Mouse (Mus musculus): ENCODE data around the gene Catip.

Gene Catip

DNA sequence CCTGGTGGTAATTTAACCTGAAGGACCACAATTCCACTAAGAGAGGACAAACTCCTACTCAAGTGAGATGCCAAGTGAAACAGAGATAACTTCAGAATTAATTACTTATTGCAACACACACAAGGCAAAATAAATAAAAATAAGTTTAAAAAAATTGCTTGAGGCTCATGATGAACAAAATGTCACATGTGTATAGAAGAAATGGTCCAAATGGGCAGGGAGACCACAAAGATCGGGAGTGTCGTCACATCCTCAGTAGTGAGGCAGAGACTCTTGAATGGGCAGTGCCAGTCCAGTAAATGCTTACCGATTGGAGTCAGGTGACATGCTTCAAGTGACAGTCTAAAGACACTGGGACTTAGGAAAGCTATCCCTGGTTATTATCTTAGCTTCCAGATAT, 38.6 kb downstream of the Catip start:
- DNase-seq (ENCODE audit: low spot score) = no peak

DNA sequence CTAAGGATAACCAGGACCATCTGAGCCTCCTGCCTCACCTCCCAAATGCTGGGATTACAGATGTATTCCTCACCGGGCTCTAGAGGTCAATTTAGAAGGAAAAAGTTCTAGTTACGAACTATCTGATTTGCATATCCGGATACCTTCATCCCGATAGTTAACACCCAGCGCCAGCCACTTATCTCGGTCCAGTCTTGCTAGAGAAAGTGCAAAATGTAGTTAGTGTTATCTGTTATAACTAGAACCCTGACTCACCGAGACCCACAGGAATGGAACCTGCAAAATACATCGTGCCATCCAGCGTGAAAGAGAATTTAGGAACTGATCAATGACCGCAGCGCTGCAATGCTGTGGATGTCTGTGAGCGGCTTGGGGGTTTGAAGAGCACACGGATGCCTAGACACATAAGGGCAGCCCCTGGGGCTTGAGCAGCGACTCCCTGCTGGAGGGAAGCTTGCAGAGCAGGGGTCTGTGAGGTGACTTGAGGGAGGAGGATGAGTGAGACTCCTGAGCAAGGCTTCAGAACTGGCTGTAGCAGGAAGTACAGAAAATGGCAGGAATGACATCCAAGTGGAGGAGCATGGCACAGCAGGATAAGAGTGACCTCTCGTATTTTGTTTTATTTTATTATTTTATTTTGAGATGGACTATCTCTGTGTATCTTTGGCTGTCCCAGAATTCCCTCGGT, 39.3 kb downstream of the Catip start:
- DNase-seq (ENCODE audit: low spot score) = no peak

DNA sequence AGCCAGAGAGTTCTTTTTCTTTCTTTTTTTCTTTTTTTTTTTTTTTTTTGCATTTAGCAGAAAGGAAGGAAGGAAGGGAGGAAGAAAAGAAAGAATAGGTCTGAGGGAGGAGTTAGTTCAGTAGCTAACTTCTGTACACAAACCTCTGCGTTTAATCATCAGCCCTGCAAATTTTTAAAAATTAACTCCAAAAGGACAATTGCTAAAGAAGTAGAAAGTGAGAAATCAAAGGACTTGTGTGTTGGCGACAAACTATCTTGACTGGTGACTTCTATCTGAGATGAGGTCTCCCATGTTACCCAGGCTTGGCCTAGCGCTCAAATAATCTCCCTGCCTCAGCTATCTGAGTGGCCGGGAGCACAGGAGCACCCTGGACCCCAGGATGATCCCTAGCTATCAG, 42.3 kb downstream of the Catip start:
- DNase-seq (ENCODE audit: low spot score) = no peak

DNA sequence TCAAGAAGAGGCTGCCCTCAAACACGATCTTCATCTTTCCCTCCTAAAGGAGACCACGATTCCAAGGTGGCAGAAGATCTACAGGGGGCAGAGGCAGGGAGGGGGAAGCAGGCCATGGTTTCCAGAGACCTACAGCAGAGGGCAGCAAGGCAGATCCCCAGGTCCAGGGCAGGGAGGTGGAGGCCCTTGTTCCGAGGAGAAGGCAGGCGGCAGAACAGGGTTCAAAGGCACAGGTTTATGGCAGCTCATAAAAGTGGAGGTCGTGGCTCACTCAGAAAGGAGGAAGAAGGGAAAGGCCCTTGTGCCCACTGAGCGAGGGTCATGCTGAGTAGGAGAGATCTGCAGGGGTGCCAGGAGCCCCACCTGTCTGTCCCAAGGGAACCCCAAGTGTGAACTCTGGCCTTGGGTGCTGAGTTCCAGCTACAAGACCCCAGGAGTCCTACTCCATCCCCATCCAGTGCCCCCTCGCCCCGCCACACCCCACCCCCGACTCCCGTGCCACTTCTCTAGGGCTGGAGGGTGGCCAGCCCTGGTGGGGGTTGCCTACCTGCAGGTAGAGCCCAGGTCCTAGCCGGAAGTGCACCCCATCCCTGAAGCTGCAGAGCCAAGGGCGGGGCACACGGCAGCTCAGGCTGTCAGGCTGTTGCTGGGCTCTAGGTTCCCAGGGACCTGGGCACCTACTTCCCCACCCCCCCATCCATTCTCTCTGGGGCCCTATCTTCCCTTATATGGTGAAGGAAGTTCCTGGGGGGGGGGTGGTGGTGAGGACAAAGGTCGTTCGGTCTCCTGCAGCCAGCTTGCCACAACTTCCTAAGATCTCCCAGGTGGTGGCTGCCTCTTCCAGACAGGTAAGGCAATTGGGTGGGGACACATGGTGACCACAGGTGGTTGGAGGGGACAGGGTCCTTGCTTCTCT, 46.9 kb downstream of the Catip start, which contains the start of gene Vil1:
Vil1 (plus strand) TSS at position 788 of the 916 bp plus-strand sequence.
- DNase-seq (ENCODE audit: low spot score) = no peak

DNA sequence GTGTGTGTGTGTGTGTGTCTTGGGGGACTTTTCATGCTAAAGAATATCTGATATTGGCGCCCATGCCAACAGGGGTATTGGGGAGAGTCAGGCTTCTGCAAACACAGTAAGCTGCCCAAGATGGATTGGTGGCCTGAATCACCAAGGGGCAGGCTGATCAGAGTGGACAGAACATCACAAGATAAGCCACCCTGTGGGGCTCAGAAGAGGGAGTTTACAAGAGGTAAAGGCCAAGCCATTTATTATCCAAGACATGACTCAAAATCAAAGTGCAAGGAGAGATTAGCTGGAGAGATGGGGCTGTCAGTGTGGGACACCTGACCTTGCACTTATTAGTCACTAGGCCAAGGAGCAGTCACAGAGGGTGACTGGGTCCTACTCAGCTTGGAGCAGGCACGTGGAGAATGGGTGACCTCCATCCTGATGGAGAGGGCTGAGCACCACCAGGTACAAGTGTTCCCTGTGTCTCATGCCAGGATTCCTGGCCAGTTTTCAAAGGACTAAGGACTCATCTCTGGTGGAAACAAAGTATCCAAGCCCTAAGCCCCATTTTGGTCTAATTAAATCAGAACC, 49.9 kb downstream of the Catip start:
- no peak for DNase-seq (ENCODE audit: low spot score)

DNA sequence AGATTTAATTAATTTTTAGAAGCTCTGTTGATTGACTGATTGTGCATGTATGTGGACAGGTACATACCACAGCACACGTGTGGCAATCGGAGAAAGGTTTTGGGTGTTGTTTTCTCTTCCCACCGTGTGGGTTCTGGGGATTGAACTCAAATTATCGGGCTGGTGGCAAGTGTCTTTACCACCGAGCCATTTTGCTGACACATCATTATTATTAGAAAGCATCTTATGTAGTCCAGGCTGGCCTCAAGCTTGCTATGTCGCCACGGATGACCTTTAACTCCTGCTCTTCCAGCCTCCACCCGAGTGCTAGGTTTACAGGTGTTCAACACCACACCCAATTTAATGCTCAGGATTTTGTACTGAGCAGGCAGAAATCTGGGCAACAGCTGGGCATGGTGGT, 50.8 kb downstream of the Catip start:
- no peak for DNase-seq (ENCODE audit: low spot score)

DNA sequence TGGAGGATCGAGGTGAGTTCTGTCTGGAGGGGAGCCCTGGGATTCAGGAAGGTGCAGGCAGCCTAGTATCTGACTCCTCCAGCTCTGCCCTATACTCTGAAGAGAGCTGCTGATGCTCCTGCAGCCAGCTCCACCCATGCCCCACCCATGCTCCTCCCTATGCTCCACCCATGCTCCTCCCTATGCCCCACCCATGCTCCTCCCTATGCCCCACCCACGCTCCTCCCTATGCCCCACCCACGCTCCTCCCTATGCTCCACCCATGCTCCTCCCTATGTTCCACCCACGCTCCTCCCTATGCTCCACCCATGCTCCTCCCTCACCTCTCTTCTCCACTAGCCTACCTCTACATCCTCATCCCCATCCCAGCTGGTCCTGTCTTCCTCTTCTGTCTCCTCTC, 53.2 kb downstream of the Catip start:
- DNase-seq (ENCODE audit: low spot score) = no peak
